ENCODE assay signal across 9 mouse cellular contexts in genomic region chr4:129817591-129817990, GRCm38 (mm10). TPM values are rescaled to one million over a fixed set of nuclear protein-coding genes. Genes with fewer than 3 reads are reported as not detected.
DNase-seq lines count a peak whose midpoint lies in the region; TF ChIP-seq lines count a peak whose summit lies in the region.
"Had no signal": no experiment of that assay in that cellular context is flagged by ENCODE, and none has a peak within 500 bp of the region (broad histone marks: within the 10 kb centered on the region; RNA-seq: fewer than 3 reads in every experiment).

No protein-coding gene starts in this region.

- no peak for TF ChIP-seq CTCF in brain, embryonic 14.5 days (IDR thresholded peaks at IDR 0.05; ENCODE audit: borderline replicate concordance, extremely low read depth, insufficient read depth, insufficient read length)

- DNase-seq in adrenal gland, adult (ENCODE audit: inconsistent age in 2 of 2, low spot score in 1 of 2), result peak; percentile 28 to 52
- DNase-seq in adrenal gland, postnatal 36 days, result no peak
- peak; percentile 27 for DNase-seq in layer of hippocampus, adult 11-12 months (ENCODE audit: low spot score)
- no peak for DNase-seq in layer of hippocampus, postnatal 25 days (ENCODE audit: extremely low spot score in 1 of 2, low spot score in 1 of 2)
- peak; percentile 76 for DNase-seq in brain, embryonic 14.5 days (ENCODE audit: low read depth)
- peak; percentile 19 to 44 for DNase-seq in layer of hippocampus, postnatal 14 days (ENCODE audit: low spot score in 2 of 2)
- no peak for DNase-seq in urinary bladder, postnatal 4 days (ENCODE audit: low spot score in 2 of 2)
- DNase-seq in yolk sac, embryonic 10.5 days (ENCODE audit: low spot score), result no peak
- DNase-seq: thymus, postnatal 36 days had no signal

- TF ChIP-seq POLR2A in brain, embryonic 14.5 days (IDR thresholded peaks at IDR 0.05; ENCODE audit: borderline replicate concordance, extremely low read depth, insufficient read depth, insufficient read length, poor library complexity, severe bottlenecking), result no peak

RNA-seq across cellular contexts. Expression of gene Ptp4a2, which starts 6.6 kb away (rescaled TPM):
- total RNA-seq in adrenal gland, postnatal 36 days (2021), result 100 to 1,000 TPM; 311 to 416 TPM
- 100 to 1,000 TPM; 132 to 145 TPM for total RNA-seq in layer of hippocampus, postnatal 25 days (2021)
- polyA plus RNA-seq in brain, embryonic 14.5 days (2012; rRNA removed), result 89.6 and 106 TPM in 2 replicates
- 100 to 1,000 TPM; 123 to 132 TPM for total RNA-seq in layer of hippocampus, postnatal 14 days (2021)

Comparison
In these comparisons a context has a peak if more than half of its experiments do, and no peak if none do; other contexts are left out.
1. DNase-seq: peak in adrenal gland, adult (2 of 2), layer of hippocampus, adult 11-12 months (single experiment), brain, embryonic 14.5 days (single experiment) and layer of hippocampus, postnatal 14 days (2 of 2); none in adrenal gland, postnatal 36 days (0 of 2), layer of hippocampus, postnatal 25 days (0 of 2), urinary bladder, postnatal 4 days (0 of 2) and yolk sac, embryonic 10.5 days (single experiment).